ENCODE assay signal across 12 mouse cellular contexts in the genomic region with DNA sequence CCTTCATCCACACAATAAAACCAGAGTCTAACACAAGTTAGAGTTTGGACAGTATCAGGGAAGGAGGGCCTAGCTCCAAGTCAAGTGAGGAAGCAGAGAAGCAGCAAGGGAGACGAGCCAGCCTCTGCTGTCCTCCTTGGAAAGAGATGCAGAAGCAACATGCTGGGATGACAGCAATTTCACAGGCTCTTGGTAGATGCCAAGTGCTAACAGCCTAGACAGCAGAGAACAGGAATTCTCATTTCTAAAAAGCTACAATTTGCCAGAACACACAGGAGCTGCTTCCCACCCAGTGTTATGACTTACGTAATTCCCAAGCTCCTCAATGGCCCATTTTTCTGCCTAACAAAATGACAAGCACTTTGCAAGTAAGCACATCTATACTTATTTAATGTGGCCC.
DNase-seq lines count a peak whose midpoint lies in the region; ATAC-seq lines count a peak whose summit lies in the region.
"Had no signal": no experiment of that assay in that cellular context is flagged by ENCODE, and none has a peak within 500 bp of the region (broad histone marks: within the 10 kb centered on the region; RNA-seq: fewer than 3 reads in every experiment).

No protein-coding gene starts in this region.

- peak; percentile 61; the same call in 1 of the 2 replicates for ATAC-seq in cerebellum, adult (ENCODE audit: insufficient number of reproducible peaks, low FRiP score, low TSS enrichment)

- no peak for DNase-seq in cerebellum, adult 8-10 months
- peak; percentile 70 for DNase-seq in right cerebral cortex, adult 18-20 months
- DNase-seq in right cerebral cortex, postnatal 25 days, result no peak
- peak; percentile 16 to 27 for DNase-seq in layer of hippocampus, postnatal 36 days
- no peak for DNase-seq in gastrocnemius, adult 18-20 months (ENCODE audit: low spot score)
- no peak for DNase-seq in adrenal gland, postnatal 10 days
- DNase-seq in urinary bladder, postnatal 14 days (ENCODE audit: low spot score), result no peak
- DNase-seq: adrenal gland, postnatal 14 days; gastrocnemius, adult 2 months; kidney, adult 11 months; spleen, adult 18-20 months had no signal

Comparison
In these comparisons a context has a peak if more than half of its experiments do, and no peak if none do; other contexts are left out.
1. DNase-seq: peak in right cerebral cortex, adult 18-20 months (single experiment) and layer of hippocampus, postnatal 36 days (2 of 2); none in cerebellum, adult 8-10 months (single experiment), right cerebral cortex, postnatal 25 days (single experiment), gastrocnemius, adult 18-20 months (single experiment), adrenal gland, postnatal 10 days (single experiment) and urinary bladder, postnatal 14 days (single experiment).